Mouse (Mus musculus): ENCODE results near the gene Spata32.

Gene Spata32

DNA sequence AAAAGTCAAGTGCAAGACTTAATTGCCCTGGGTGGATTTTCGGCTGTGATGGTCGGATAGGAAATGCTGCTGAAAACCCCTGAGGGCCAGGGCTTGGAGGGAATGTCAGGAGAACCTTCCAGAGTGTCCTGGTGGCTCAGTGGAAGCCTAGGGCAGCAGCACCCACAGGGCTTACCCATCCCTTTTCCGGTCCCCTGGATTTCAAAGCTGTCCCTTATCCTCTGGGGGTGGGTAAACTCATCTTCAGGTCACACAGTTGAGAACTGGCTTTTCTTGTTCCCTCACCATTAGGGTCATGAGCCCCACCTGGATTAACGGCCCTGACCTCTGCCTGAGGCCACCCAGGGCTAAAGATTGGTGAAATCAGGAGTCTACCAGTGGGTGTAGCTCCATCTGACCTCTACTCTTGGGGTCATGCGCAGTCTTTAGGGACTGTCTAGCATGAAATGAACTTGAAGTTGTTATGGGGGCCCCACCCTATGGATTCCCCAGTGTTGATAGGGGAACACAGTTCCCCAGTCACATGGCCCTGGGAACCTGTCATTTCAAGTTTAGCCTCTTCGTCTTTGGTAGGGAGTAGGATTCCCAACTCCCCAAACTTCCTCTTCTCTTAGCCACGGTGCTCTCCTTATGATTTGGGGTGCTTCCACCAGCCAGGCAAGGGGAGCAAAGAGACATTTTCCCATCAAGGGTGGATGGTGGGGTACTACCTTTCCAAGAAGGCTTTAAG lies 45.0 kb downstream of the Spata32 start:
- DNase-seq, result peak; percentile 36

DNA sequence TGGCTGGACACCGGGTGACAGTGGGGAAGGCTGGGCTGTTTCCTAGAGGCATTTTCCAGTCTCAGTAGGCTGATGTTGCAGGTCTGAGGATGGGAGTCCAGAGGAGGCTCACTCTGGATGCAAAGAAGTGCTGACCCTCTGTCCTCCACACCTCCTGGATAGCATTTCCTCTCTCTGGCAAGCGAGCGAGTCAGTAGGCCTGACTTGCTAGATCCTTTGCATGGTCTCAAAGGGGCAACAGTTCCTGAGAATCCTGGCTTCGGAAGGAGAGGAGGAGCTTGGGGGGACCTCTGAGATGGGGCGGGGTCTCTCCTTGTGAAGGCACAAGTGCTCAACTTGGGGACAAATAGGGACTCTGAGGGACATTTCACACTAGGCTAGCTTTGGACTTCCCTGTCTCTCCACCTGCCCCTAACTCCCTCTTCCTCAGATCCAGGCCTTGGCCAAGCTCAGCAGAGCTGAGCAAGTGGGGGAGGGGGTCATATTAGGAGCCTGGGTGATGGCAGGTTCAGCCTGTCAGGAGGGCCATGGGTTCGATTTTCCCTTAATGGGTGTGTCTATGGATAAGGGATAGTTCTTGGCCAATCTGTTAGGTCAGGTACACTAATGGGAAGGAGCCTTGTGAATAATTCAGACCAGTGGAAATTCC lies 45.7 kb downstream of the Spata32 start:
- DNase-seq, result peak; percentile 47

DNA sequence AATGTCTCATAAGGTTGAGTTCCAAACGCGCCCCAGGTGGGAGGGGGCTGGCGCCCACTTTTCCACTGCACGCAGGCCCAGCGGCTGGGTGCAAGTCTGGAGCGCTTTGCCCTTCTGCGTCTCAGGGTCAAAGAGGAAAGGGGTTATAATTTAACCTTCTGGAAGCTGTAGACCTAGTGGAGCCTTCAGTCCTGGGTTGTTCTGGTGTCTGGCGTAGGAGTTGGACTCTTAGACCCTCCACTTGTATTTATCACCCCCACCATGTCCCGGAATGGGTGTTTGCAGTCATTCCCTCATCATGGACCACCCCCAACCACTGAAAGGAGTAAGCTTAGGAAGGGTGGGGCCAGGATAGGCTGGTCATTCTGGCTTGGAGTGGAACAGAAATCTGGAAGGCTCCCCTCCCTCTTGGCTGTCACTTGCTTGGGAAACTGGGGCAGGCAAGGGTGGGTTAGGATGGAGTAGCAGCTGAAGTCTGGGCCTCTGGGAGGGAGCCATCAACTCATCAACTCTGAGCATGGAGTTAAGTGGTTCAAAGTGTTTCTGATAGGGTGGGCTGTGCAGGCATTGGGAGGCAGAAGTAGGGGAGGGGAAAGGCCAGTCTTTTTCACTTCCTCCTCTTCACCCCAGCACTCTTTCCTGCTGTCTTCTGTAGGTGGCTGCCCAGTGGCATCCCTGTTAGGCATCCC lies 46.4 kb downstream of the Spata32 start:
- peak; percentile 67 for DNase-seq

DNA sequence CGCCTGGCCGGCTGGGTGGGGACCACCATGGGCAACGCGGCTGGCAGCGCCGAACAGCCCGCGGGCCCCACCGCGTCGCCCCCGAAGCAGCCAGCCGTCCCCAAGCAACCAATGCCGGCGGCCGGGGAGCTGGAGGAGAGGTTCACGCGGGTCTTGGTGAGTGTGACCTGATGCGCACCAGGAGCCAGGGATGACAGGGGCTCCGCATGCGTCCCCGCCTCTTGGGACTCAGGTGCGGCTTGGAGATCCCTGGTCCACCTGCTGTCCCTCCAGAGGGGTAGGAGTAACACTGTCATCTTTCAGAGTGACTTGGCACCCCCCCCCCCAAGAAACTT lies 47.0 kb downstream of the Spata32 start:
- peak; percentile 73 for DNase-seq

DNA sequence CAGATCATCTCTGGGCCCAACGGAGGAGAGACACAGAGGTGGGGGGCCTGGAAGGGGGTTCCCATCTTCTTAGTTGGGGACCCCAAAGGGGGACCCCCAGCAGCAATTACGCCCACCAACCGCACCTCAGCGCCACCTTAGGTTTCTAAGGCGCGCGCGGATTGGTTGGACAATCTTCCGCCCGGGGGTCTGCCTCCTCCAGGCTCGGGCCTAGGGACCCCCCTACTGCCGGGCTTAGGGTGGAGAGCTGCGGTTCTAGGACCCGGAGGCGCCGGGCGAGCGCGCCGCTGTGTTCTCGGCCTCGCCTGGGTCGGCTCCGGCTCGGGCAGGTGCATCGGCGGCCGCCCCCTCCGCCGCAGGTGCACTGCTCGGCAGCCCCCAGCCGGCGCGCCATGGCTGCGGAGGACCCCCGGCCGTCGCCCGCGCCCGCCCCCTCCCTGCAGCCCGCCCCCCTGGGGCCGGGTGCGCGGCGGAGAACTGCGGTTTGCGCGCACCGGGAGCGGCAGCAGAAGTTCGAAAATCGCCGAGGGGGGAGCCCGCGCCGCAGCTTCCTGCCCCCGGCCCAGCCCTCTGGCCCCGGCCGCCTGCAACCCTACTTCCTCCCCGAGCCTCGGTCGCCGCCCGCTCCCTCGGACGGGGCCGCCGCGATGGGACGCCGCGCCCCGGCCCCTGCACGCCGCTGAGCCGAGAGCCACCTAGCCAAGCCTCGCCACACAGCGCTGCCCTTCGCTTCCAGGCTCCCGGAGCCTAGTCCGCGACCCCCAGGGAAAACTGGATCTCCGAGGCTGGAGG lies 47.5 kb downstream of the Spata32 start, which contains the start of gene Fmnl1:
Gene Fmnl1 (plus strand): TSS at position 614 of the 792 bp plus-strand sequence.
- DNase-seq, result peak; percentile 87

DNA sequence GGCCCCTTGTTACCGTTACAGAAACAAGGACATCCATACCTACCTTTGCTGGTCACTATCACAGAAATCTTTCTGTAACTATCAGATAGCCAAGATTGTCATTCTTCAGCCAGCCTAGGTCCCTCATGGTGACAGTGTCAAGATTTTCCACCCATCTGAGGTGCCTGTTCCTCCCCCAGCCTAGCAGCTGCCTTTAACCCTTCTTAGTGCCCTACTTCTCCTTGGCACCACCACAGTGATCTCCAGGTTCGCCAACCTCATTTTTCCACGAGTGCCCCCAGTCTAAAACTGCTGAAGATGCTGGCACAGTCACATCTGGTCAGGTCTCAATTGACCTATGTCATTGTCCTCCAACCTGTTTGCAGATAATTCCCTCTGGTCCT lies 48.1 kb downstream of the Spata32 start:
- no peak for DNase-seq

DNA sequence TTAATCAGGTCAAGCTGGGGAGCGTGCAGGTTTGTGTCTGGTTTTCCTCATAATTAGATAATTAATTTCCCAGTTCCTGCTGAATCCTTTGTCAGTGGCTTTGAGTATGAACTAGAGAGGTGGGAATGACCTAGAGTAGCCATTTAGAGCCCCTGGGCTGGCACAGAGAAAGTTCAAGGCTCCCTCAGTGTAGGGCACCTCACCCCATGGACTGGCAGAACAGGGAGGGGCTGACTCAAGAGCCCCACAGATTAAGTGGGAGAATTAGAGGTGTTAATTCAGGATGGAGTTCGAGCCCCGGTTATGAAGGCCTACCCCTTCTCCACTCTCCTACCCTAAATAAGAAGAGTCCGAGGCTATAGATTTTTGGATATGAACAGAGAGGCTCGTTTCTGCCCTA lies 48.6 kb downstream of the Spata32 start:
- no peak for DNase-seq

DNA sequence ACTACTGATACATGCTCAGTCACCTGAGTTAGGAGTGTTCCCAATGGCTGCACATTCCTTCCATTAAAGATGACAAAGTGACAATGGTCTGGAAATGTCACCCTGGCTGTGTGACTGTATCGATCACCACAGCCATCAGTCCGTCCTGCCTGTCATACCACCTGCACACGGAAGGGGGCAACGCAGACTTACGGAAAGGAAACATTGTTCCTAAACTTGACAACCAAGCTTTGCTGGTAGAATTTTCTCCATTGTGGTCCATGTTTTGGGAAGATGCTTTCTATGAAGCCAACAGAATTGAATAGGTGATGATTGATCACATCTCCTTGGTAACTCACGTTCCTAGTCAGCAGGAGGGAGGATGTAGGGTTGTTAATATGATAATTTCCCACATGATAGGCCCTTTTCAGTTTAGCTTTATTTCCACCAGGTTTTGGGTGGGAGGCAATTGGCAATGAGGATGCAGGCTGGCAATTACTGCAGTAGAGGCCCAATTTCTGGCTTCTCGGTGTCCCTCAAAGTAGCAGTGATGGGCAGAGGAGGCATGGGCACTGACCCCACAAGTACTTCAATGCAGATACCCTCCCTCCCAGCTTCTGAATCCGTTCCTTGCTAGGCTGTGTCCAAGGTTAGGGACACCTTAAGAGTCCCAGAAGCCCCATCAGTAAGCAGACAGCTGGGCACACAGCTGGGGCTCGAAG lies 49.4 kb downstream of the Spata32 start:
- peak; percentile 85 for DNase-seq

DNA sequence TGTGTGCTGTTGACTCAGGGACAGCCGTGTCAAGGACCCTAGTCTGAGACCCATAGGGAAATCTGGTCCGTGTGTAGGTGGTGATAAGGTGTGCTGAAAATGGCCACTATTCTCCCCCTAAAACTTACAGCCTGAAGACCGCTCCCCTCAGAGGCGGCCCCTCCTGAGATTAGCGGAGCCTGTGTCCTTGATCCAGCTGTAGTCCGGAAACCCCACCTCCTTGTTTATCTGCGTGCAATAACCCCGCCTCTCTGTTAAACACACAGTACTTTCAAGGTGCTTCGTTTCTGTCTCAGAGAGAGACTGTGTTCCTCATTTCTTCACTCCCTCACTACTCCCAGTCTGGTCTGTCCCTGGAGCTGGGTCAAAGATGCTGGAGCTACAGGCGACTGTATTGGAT lies 53.8 kb downstream of the Spata32 start:
- peak; percentile 57 for DNase-seq

DNA sequence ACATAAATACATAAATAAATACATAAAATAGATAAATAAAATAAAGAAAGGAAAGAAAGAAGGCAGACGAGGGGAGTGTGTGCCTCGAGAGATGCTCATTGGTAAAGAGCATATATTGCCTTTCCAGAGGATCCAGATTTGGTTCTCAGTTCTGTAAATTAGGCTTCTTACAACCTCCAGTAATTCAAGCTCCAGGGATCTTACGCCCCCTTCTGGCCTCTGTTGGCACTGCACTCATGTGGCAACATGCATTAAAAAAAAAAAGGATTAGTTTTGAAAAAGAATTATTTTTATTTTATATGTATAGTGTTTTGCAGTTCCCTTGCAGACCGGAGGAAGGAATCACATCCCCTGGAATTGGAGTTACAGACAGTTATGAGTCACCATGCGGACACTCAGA lies 56.1 kb downstream of the Spata32 start:
- peak; percentile 69 for DNase-seq

DNA sequence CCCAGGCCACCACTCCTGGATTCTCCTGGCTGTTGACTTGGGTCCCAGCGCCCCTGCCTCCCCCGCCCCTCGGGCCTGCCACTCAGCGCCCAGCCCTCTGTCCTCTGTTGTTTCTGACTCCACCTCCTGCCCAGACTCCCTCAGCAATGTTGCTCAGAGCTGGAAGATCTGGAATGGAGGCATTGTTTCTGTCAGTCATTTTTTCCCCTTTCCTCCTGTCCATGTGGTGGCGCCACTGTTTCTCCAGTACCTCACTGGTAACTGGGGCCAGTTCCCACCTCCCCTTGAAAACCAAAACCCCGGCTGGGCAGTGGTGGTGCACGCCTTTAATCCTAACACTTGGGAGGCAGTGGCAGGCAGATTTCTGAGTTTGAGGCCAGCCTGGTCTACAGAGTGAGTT lies 56.8 kb downstream of the Spata32 start:
- DNase-seq, result peak; percentile 60

DNA sequence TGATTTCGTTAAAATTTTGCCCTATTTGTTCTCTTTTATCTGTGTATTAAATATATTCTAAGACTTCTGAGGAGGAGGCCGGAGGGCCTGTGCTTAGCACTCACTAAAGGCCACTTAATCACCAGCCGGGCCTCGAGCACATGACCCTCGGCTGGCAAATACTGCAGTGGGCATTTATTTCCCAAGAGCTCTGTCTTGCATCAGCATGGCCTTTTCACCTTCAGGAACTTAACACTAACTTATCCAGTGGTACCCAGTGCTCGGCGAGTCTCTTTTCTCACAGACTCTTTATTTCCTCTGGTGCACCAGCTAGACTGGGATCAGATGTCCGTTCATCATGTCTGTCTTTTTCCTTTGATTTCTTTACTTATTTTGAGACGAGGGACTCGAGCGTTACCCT lies 57.5 kb downstream of the Spata32 start:
- DNase-seq, result no peak

DNA sequence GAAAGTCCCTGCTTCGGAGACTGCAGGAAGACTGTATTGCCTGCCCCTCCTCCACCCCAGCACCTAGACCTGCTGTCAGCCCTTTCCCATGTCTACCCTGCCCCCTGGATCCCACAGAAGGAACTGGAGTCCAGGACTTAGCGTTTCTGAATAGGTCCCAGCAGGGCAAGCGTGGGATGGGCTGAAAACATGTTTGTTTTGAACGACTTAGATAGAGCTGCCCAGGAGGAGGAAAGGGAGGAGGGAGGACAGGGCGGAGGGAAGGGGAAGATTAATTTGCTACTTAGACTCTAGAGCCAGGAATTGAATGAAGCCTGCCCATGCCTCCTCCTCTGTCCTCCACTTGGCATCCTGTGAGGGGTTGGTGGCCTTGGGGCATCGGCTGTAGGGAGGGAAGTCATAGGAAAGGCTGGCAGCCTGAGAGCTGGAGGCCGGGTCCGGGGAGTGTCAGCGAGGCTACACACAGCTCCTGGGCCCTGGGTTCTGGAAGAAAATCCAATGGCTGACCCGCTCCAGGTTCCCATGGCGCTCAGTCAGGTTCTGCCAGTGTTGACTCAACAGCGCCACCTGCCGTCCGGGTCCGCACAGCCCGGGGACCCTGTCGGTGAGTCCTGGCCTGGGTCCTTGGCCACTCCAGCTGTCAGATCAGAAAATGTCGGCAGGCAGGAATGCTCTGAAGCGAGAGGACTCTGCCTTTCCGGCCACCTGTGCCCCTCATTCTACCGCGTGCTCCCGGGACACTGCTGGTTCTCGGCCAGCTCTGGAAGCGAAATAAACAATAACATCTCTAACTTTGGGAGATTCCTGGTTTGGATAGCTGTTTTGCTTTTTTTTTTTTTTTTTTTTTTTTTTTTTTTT lies 59.4 kb downstream of the Spata32 start:
- peak; percentile 98 for DNase-seq

Data from thymus, postnatal 4 days (tissue).